Comparison of ENCODE assay signal across 8 mouse cellular contexts in genomic region chr5:119671124-119671801, GRCm38 (mm10). TPM values are rescaled to one million over a fixed set of nuclear protein-coding genes. Genes with fewer than 3 reads are reported as not detected.
DNase-seq lines count a peak whose midpoint lies in the region; ATAC-seq and TF ChIP-seq lines count a peak whose summit lies in the region.

No protein-coding gene starts in this region.

- H3K9me3 ChIP-seq in kidney, embryonic 16.5 days (ENCODE audit: low read length), result no peaks in the 10 kb centered on the region
- H3K9me3 ChIP-seq in embryonic facial prominence, embryonic 12.5 days, result no peaks in the 10 kb centered on the region
- H3K9me3 ChIP-seq in liver, postnatal 0 days (ENCODE audit: low read length), result no peaks in the 10 kb centered on the region
- no peaks in the 10 kb centered on the region for H3K9me3 ChIP-seq in stomach, postnatal 0 days (ENCODE audit: control insufficient read depth, low read length)

- peaks cover 28% of the 10 kb centered on the region for H3K4me1 ChIP-seq in kidney, embryonic 16.5 days (ENCODE audit: insufficient read depth, low read length)
- peaks cover 26% of the 10 kb centered on the region for H3K4me1 ChIP-seq in embryonic facial prominence, embryonic 12.5 days
- H3K4me1 ChIP-seq in liver, postnatal 0 days (ENCODE audit: insufficient read depth), result peaks cover 13% of the 10 kb centered on the region
- no peaks in the 10 kb centered on the region; the same call in 1 of the 2 replicates for H3K4me1 ChIP-seq in stomach, postnatal 0 days (replicated peaks; ENCODE audit: control insufficient read depth, insufficient read depth)

- H3K36me3 ChIP-seq in kidney, embryonic 16.5 days (ENCODE audit: insufficient read depth, low read length), result peaks cover 5% of the 10 kb centered on the region; the same call in 1 of the 2 replicates
- no peaks in the 10 kb centered on the region; the same call in 1 of the 2 replicates for H3K36me3 ChIP-seq in embryonic facial prominence, embryonic 12.5 days
- H3K36me3 ChIP-seq in liver, postnatal 0 days (replicated peaks; ENCODE audit: insufficient read depth, low read length), result no peaks in the 10 kb centered on the region
- no peaks in the 10 kb centered on the region for H3K36me3 ChIP-seq in stomach, postnatal 0 days (ENCODE audit: control insufficient read depth, insufficient read depth, low read length)

- peak overlapping the region; percentile 97 for H3K27ac ChIP-seq in kidney, embryonic 16.5 days (ENCODE audit: low read length)
- peak overlapping the region; percentile 98 for H3K27ac ChIP-seq in embryonic facial prominence, embryonic 12.5 days
- H3K27ac ChIP-seq in liver, postnatal 0 days (ENCODE audit: low read depth), result peak overlapping the region; percentile 57
- H3K27ac ChIP-seq in stomach, postnatal 0 days (replicated peaks), result peak overlapping the region; percentile 73

- peaks cover 59% of the 10 kb centered on the region for H3K27me3 ChIP-seq in kidney, embryonic 16.5 days (ENCODE audit: insufficient read depth, low read length)
- peaks cover 50% of the 10 kb centered on the region for H3K27me3 ChIP-seq in embryonic facial prominence, embryonic 12.5 days
- peaks cover 85% of the 10 kb centered on the region for H3K27me3 ChIP-seq in liver, postnatal 0 days (ENCODE audit: insufficient read depth, low read length)
- H3K27me3 ChIP-seq in stomach, postnatal 0 days (ENCODE audit: control insufficient read depth, insufficient read depth, low read length), result peaks cover 22% of the 10 kb centered on the region; the same call in 1 of the 2 replicates

- H3K4me2 ChIP-seq in kidney, embryonic 16.5 days (replicated peaks; ENCODE audit: low read depth, low read length), result peak overlapping the region; percentile 68
- peak overlapping the region; percentile 65 for H3K4me2 ChIP-seq in embryonic facial prominence, embryonic 12.5 days (replicated peaks)
- H3K4me2 ChIP-seq in liver, postnatal 0 days (ENCODE audit: low read depth, low read length), result peak overlapping the region; percentile 71
- H3K4me2 ChIP-seq in stomach, postnatal 0 days (replicated peaks; ENCODE audit: low read depth), result peak overlapping the region; percentile 53

- peak overlapping the region; percentile 67 for H3K4me3 ChIP-seq in kidney, embryonic 16.5 days (ENCODE audit: low read length)
- peak overlapping the region; percentile 57 for H3K4me3 ChIP-seq in embryonic facial prominence, embryonic 12.5 days
- peak overlapping the region; percentile 36 for H3K4me3 ChIP-seq in liver, postnatal 0 days (ENCODE audit: low read depth, low read length)
- H3K4me3 ChIP-seq in stomach, postnatal 0 days (ENCODE audit: low read depth, low read length), result peak overlapping the region; percentile 40

- TF ChIP-seq CTCF in liver, postnatal 0 days (IDR thresholded peaks at IDR 0.05; ENCODE audit: low read depth), result no peak
- TF ChIP-seq CTCF in stomach, postnatal 0 days (IDR thresholded peaks at IDR 0.05; ENCODE audit: low read depth), result no peak

- 0% methylated on average over 40 of the region's 40 CpGs for WGBS in kidney, embryonic 16.5 days
- WGBS in embryonic facial prominence, embryonic 12.5 days, result under 1% methylated on average over 40 of the region's 40 CpGs
- 2% methylated on average over 40 of the region's 40 CpGs for WGBS in liver, postnatal 0 days (ENCODE audit: insufficient replicate concordance)
- under 1% methylated on average over 40 of the region's 40 CpGs for WGBS in stomach, postnatal 0 days

- no peak for ATAC-seq in kidney, embryonic 16.5 days (ENCODE audit: low FRiP score, low TSS enrichment)
- ATAC-seq in embryonic facial prominence, embryonic 12.5 days (ENCODE audit: insufficient number of reproducible peaks, insufficient read depth, low FRiP score, low TSS enrichment), result no peak
- no peak for ATAC-seq in liver, postnatal 0 days
- no peak for ATAC-seq in stomach, postnatal 0 days (ENCODE audit: low FRiP score, low TSS enrichment)
- ATAC-seq in granulocyte monocyte progenitor cell, adult 5-6 weeks (replicated peaks; ENCODE audit: poor library complexity, severe bottlenecking), result no peak

- intact Hi-C loops in heart, postnatal 36 days (cut with DNase I), result loop anchor here (5.0 kb wide), 2 partner anchors 269 to 719 kb away; no protein-coding TSS in a partner anchor

- peak overlapping the region; percentile 87 for H3K9ac ChIP-seq in kidney, embryonic 16.5 days (replicated peaks; ENCODE audit: low read length)
- H3K9ac ChIP-seq in embryonic facial prominence, embryonic 12.5 days, result peak overlapping the region; percentile 91
- H3K9ac ChIP-seq in liver, postnatal 0 days (replicated peaks), result peak overlapping the region; percentile 16
- peak overlapping the region; percentile 58 for H3K9ac ChIP-seq in stomach, postnatal 0 days (ENCODE audit: low read length)

- TF ChIP-seq EP300 in liver, postnatal 0 days (IDR thresholded peaks at IDR 0.05; ENCODE audit: low read depth), result no peak
- TF ChIP-seq EP300 in stomach, postnatal 0 days (optimal IDR thresholded peaks at IDR 0.05), result no peak

- no peak for DNase-seq in kidney, postnatal 14 days
- peak; percentile 50 to 57 for DNase-seq in heart, postnatal 36 days
- no peak for DNase-seq in liver, postnatal 0 days
- no peak for DNase-seq in stomach, postnatal 0 days (ENCODE audit: low spot score)
- DNase-seq in left cerebral cortex, adult 11 months (ENCODE audit: low spot score), result no peak

RNA-seq across cellular contexts. Expression of gene Tbx3, which starts 0.8 kb away (rescaled TPM):
- polyA plus RNA-seq in kidney, embryonic 16.5 days (2015; fragmentation: Nextera tagmentation; extraction: Ambion mirVana), result 52.6 and 60.5 TPM in 2 replicates
- 59.5 and 65.3 TPM in 2 replicates for polyA plus RNA-seq in embryonic facial prominence, embryonic 12.5 days (2016; fragmentation: Nextera tagmentation; extraction: Ambion mirVana)
- 10 to 100 TPM; 10.5 to 11.5 TPM for total RNA-seq in heart, postnatal 36 days (2021)
- polyA plus RNA-seq in liver, postnatal 0 days (2015; fragmentation: Nextera tagmentation; extraction: Ambion mirVana), result 2.8 and 4.2 TPM in 2 replicates
- polyA plus RNA-seq in stomach, postnatal 0 days (2015; fragmentation: Nextera tagmentation; extraction: Ambion mirVana), result 6.8 and 7.5 TPM in 2 replicates
- total RNA-seq in granulocyte monocyte progenitor cell, adult 5-6 weeks (2014; fragmentation: Nextera tagmentation), result not detected in 2 replicates
- total RNA-seq in granulocyte monocyte progenitor cell, adult 5-6 weeks (2017), result not detected in 2 replicates

Comparison
In these comparisons a context has a peak if more than half of its experiments do, and no peak if none do; other contexts are left out.
1. H3K9ac ChIP-seq: peak in every context shown above with its lines; median percentile 91 in embryonic facial prominence, embryonic 12.5 days; 87 in kidney, embryonic 16.5 days; 58 in stomach, postnatal 0 days; 16 in liver, postnatal 0 days.
2. DNase-seq: peak in heart, postnatal 36 days (2 of 2); none in kidney, postnatal 14 days (single experiment), liver, postnatal 0 days (single experiment), stomach, postnatal 0 days (single experiment) and left cerebral cortex, adult 11 months (single experiment).
3. Peak in every context shown above with its lines, with median percentiles within 50 percentile points of each other: H3K27ac ChIP-seq, H3K4me2 ChIP-seq and H3K4me3 ChIP-seq.